Mouse (Mus musculus) midbrain, embryonic 14.5 days (tissue): Measurements from ENCODE around the gene Hormad1. TPM values are rescaled to one million over a fixed set of nuclear protein-coding genes. Genes with fewer than 3 reads are reported as not detected.
"Not testable (repeated sequence)": the region's sequence is repeated elsewhere in the genome, so short reads cannot be mapped to it uniquely, and the experiment has no call there.

Experiments
- ATAC-seq: fragments of 200-750 bp; cut with Nextera tagmentation; 2 replicates; pipeline ENCODE4 v1.8.0; 2017; ENCODE audit warnings: moderate number of reproducible peaks, moderate library complexity; ENCODE audit not compliant: low FRiP score, low TSS enrichment
- DNase-seq: peaks from one replicate; pipeline ENCODE4 v3.0.0-alpha.2; 2015
- H3K27ac ChIP-seq: fragments of 300-500 bp; sonication (generic); replicated peaks from 2 replicates; pipeline ENCODE4 v1.5.1; 2014; ENCODE audit warnings: mild to moderate bottlenecking, low read depth, low read length, moderate library complexity
- H3K27me3 ChIP-seq: fragments of 300-500 bp; sonication (generic); 2 replicates; pipeline ENCODE4 v1.6.1; 2014; ENCODE audit warnings: low read length, control low read depth, mixed read lengths; ENCODE audit not compliant: control insufficient read depth, insufficient read depth
- H3K36me3 ChIP-seq: fragments of 300-500 bp; sonication (generic); 2 replicates; pipeline ENCODE4 v1.6.1; 2014; ENCODE audit warnings: low read length, control low read depth; ENCODE audit not compliant: control insufficient read depth, insufficient read depth
- H3K4me1 ChIP-seq: fragments of 300-500 bp; sonication (generic); 2 replicates; pipeline ENCODE4 v1.6.1; 2014; ENCODE audit warnings: mild to moderate bottlenecking, antibody characterized with exemption, low read length, control low read depth; ENCODE audit not compliant: control insufficient read depth, insufficient read depth
- H3K4me2 ChIP-seq: fragments of 300-500 bp; sonication (generic); 2 replicates; pipeline ENCODE4 v1.6.1; 2014; ENCODE audit warnings: mild to moderate bottlenecking, low read length, moderate library complexity
- H3K4me3 ChIP-seq: fragments of 300-500 bp; sonication (generic); replicated peaks from 2 replicates; pipeline ENCODE4 v1.5.1; 2014; ENCODE audit warnings: low read depth, low read length
- H3K9ac ChIP-seq: fragments of 300-500 bp; sonication (generic); replicated peaks from 2 replicates; pipeline ENCODE4 v1.6.1; 2014; ENCODE audit warnings: mild to moderate bottlenecking, low read length, moderate library complexity
- H3K9me3 ChIP-seq: fragments of 300-500 bp; sonication (generic); 2 replicates; pipeline ENCODE4 v1.6.1; 2016; ENCODE audit warnings: low read length, control low read depth, mixed read lengths; ENCODE audit not compliant: control insufficient read depth
- WGBS: fragments of 180-500 bp; shearing (Covaris S2); extraction: QIAGEN DNeasy Blood & Tissue Kit; methylation state at CpG from one replicate; pipeline ENCODE4 v1.1.7; 2014; 5-methylcytosine and 5-hydroxymethylcytosine counted together
- polyA plus RNA-seq: library from polyadenylated mRNA; unstranded; fragments of >200 nt; fragmentation: Nextera tagmentation; extraction: Ambion mirVana; gene quantifications from 2 replicates; pipeline ENCODE4 v1.2.1, GENCODE M21; 2014

Hormad1 gene
- polyA plus RNA-seq, 1 experiment from 2014 or later: not detected

DNA sequence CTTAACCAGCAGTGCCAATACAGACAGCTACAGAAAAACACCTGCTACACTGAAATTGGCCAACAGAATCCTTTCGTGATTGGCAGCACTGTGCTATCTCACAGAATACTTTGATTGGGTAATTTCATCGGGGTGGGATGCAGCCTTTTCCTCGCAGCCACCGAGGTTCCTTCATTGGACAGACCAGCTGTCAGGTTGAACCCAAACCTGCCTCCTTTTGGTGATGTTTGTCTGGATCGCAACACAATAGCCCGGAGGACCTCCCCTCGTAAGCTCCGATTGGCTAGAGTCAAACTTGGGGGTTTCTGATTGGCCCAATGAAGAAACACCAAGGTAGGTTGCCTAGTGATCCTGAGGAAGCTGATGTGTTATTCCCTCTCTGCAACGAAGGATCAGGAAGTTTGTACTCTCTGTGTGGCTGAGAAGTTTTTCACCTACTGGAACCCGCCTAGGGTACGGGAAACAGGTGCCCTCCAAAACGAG, 29.2 kb downstream of the Hormad1 start, which contains the start of gene Golph3l:
Golph3l (plus strand) TSS at position 331 of the 483 bp plus-strand sequence.
- H3K4me3 ChIP-seq: peak within 1 kb of the TSS; percentile 71
- DNase-seq (peak; percentile 97), ATAC-seq (peak; percentile 100)
- peaks cover 7% of the 10 kb centered on the region; the same call in 1 of the 2 replicates for H3K4me1 ChIP-seq
- WGBS: under 1% methylated on average over 12 of the region's 12 CpGs
- H3K27me3 ChIP-seq: no peaks in the 10 kb centered on the region
- H3K4me2 ChIP-seq: peak within 1 kb of the TSS; percentile 77
- H3K9ac ChIP-seq: peak within 1 kb of the TSS; percentile 58
- H3K36me3 ChIP-seq: peaks cover 11% of the 10 kb centered on the region
- H3K9me3 ChIP-seq: no peaks in the 10 kb centered on the region
- peak within 1 kb of the TSS; percentile 66 for H3K27ac ChIP-seq

DNA sequence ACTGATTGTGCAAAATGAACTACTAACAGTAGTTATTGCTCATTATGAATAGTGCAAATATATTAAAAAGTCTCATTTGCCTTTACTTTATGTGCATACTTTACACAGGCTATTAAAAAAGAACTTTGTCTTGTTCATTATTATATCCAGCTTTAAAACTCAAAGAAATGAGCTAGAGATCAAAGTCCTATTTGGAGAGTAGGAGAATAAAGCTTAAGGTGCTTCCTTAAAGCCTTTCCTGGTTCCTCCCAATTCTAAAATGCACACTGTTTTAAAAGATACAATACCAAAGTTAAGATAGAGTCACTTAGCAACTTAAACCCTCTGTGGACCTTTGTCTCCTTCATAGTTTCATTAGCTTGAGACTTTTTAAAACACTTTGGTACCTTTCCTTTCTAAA, 39.3 kb downstream of the Hormad1 start:
- no peak for ATAC-seq
- no peak overlapping the region for H3K27ac ChIP-seq
- H3K27me3 ChIP-seq: no peaks in the 10 kb centered on the region
- H3K4me1 ChIP-seq: no peaks in the 10 kb centered on the region
- no peak overlapping the region for H3K4me3 ChIP-seq
- no peak overlapping the region for H3K4me2 ChIP-seq
- H3K9ac ChIP-seq: no peak overlapping the region
- DNase-seq: no peak
- peaks cover 26% of the 10 kb centered on the region for H3K36me3 ChIP-seq
- no peaks in the 10 kb centered on the region for H3K9me3 ChIP-seq

GRCm38 (mm10) chr3:95601287-95601686, 41.8 kb downstream of the Hormad1 start:
- no peak for ATAC-seq

GRCm38 (mm10) chr3:95606096-95606495, 46.6 kb downstream of the Hormad1 start:
- no peaks in the 10 kb centered on the region for H3K4me1 ChIP-seq
- peaks cover 32% of the 10 kb centered on the region for H3K36me3 ChIP-seq
- H3K9me3 ChIP-seq: no peaks in the 10 kb centered on the region
- no peak overlapping the region for H3K27ac ChIP-seq
- no peak overlapping the region for H3K4me2 ChIP-seq
- ATAC-seq (no peak), DNase-seq (no peak)
- no peak overlapping the region for H3K9ac ChIP-seq
- WGBS: 86% methylated on average over 3 of the region's 3 CpGs
- no peaks in the 10 kb centered on the region for H3K27me3 ChIP-seq
- H3K4me3 ChIP-seq: no peak overlapping the region

More at GRCm38 (mm10) chr3:95601287-95601686, 41.8 kb downstream of the Hormad1 start:
- no peaks in the 10 kb centered on the region for H3K9me3 ChIP-seq
- H3K36me3 ChIP-seq: peaks cover 9% of the 10 kb centered on the region; the same call in 1 of the 2 replicates
- no peaks in the 10 kb centered on the region for H3K4me1 ChIP-seq
- WGBS: 96% methylated on average over 3 of the region's 3 CpGs
- H3K27me3 ChIP-seq: no peaks in the 10 kb centered on the region
- H3K9ac ChIP-seq: no peak overlapping the region
- H3K27ac ChIP-seq: no peak overlapping the region
- no peak for DNase-seq
- H3K4me3 ChIP-seq: no peak overlapping the region
- H3K4me2 ChIP-seq: no peak overlapping the region

DNA sequence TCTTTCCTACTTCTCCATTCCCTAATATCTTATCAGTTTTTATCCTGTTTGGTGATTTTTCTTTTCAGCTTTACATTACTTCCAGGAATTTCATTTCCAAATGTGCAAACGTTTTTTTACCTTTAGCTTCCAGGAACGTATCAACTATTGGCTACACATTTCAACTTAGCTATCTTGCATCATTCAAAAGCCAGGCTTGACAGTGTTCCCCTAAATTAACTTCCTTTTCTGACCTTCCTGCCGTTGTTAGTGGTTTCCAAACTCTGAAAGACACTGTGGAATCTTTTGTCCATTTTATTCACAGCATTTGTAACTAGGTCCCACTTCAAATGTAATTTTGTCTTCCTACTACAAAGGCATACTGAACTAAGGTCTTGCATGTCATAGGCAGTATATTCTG, 49.7 kb downstream of the Hormad1 start:
- DNase-seq (no peak), ATAC-seq (no peak)
- Histone ChIP-seq H3K4me3 (no peak overlapping the region), H3K27ac (no peak overlapping the region), H3K4me1 (no peaks in the 10 kb centered on the region), H3K4me2 (no peak overlapping the region), H3K9me3 (no peaks in the 10 kb centered on the region), H3K36me3 (peaks cover 32% of the 10 kb centered on the region), H3K9ac (no peak overlapping the region), H3K27me3 (no peaks in the 10 kb centered on the region)
- 79% methylated on average over 3 of the region's 3 CpGs for WGBS

GRCm38 (mm10) chr3:95613996-95614395, 54.5 kb downstream of the Hormad1 start:
- Histone ChIP-seq H3K4me2 (no peak overlapping the region), H3K9ac (no peak overlapping the region), H3K36me3 (peaks cover 43% of the 10 kb centered on the region), H3K9me3 (no peaks in the 10 kb centered on the region), H3K27me3 (no peaks in the 10 kb centered on the region), H3K4me1 (no peaks in the 10 kb centered on the region), H3K4me3 (no peak overlapping the region), H3K27ac (no peak overlapping the region)
- DNase-seq: no peak
- 100% methylated on average over 1 of the region's 1 CpGs for WGBS
- no peak for ATAC-seq

- no peak for ATAC-seq
- Histone ChIP-seq H3K27ac (no peak overlapping the region), H3K4me1 (no peaks in the 10 kb centered on the region), H3K27me3 (no peaks in the 10 kb centered on the region), H3K4me3 (no peak overlapping the region), H3K4me2 (no peak overlapping the region), H3K9ac (no peak overlapping the region), H3K36me3 (peaks cover 27% of the 10 kb centered on the region), H3K9me3 (no peaks in the 10 kb centered on the region)
- DNase-seq: no peak
- 86% methylated on average over 1 of the region's 1 CpGs for WGBS
Measured at GRCm38 (mm10) chr3:95618511-95618910, 59.0 kb downstream of the Hormad1 start.

DNA sequence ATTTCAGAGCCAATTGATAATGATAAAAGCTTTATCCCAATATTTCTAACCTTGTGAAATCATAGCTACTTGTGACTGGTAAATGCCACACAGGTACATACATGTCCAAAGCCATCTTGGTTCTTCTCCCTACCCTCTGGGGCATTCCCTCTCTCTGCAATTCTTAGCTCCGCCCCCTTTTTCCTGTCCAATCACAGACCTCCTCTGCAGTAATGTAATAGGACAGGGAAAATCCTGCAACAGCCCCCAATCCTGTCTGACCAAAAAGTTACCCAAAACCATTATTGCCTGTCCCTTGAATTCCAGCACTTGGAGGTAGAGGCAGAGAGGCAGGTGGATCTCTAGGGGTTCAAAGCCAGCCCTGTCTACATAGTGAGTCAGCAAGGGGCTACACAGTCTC, 61.8 kb downstream of the Hormad1 start:
- Histone ChIP-seq H3K4me3 (no peak overlapping the region), H3K27me3 (no peaks in the 10 kb centered on the region), H3K9me3 (no peaks in the 10 kb centered on the region), H3K4me2 (no peak overlapping the region), H3K27ac (no peak overlapping the region), H3K9ac (no peak overlapping the region), H3K36me3 (peaks cover 23% of the 10 kb centered on the region), H3K4me1 (peaks cover 7% of the 10 kb centered on the region)
- ATAC-seq (no peak), DNase-seq (no peak)
- 91% methylated on average over 1 of the region's 1 CpGs for WGBS

GRCm38 (mm10) chr3:95622421-95622820, 62.9 kb downstream of the Hormad1 start:
- not testable (repeated sequence) for H3K27me3 ChIP-seq, H3K4me1 ChIP-seq, DNase-seq, H3K27ac ChIP-seq, ATAC-seq, H3K9ac ChIP-seq, H3K4me2 ChIP-seq, H3K4me3 ChIP-seq, H3K9me3 ChIP-seq
- 96% methylated on average over 19 of the region's 20 CpGs for WGBS
- peaks cover 26% of the 10 kb centered on the region for H3K36me3 ChIP-seq
